In genomic region chr3:32708368-32709231, GRCm38 (mm10) we compare ENCODE assay signal across 8 mouse cellular contexts. TPM values are rescaled to one million over a fixed set of nuclear protein-coding genes. Genes with fewer than 3 reads are reported as not detected.
DNase-seq lines count a peak whose midpoint lies in the region; ATAC-seq and TF ChIP-seq lines count a peak whose summit lies in the region.

No protein-coding gene starts in this region.

- peak overlapping the region; percentile 95 for H3K4me3 ChIP-seq in bone marrow, adult 2 months (replicated peaks; ENCODE audit: control insufficient read depth, low read depth, low read length)
- peak overlapping the region; percentile 96 for H3K4me3 ChIP-seq in embryonic facial prominence, embryonic 15.5 days (replicated peaks)
- peak overlapping the region; percentile 92 for H3K4me3 ChIP-seq in limb, embryonic 14.5 days (replicated peaks; ENCODE audit: low read length)
- H3K4me3 ChIP-seq in midbrain, postnatal 0 days (ENCODE audit: low read depth, low read length): peak overlapping the region; percentile 59

- H3K27me3 ChIP-seq in embryonic facial prominence, embryonic 15.5 days: no peaks in the 10 kb centered on the region
- no peaks in the 10 kb centered on the region for H3K27me3 ChIP-seq in limb, embryonic 14.5 days (ENCODE audit: control insufficient read depth, insufficient read depth, low read length)
- no peaks in the 10 kb centered on the region for H3K27me3 ChIP-seq in midbrain, postnatal 0 days (ENCODE audit: insufficient read depth, low read length)

- WGBS in bone marrow, adult 2 months: under 1% methylated on average over 90 of the region's 90 CpGs
- WGBS in embryonic facial prominence, embryonic 15.5 days: under 1% methylated on average over 87 of the region's 90 CpGs
- under 1% methylated on average over 78 of the region's 90 CpGs for WGBS in limb, embryonic 14.5 days
- WGBS in midbrain, postnatal 0 days: under 1% methylated on average over 80 of the region's 90 CpGs

- peaks cover 21% of the 10 kb centered on the region for H3K36me3 ChIP-seq in embryonic facial prominence, embryonic 15.5 days
- H3K36me3 ChIP-seq in limb, embryonic 14.5 days (ENCODE audit: control insufficient read depth, insufficient read depth, low read length): peaks cover 23% of the 10 kb centered on the region
- H3K36me3 ChIP-seq in midbrain, postnatal 0 days (ENCODE audit: insufficient read depth, low read length): peaks cover 10% of the 10 kb centered on the region

- DNase-seq in 416B (ENCODE audit: low read depth): peak; percentile 100
- peak; percentile 97 for DNase-seq in heart, adult 8-10 months (ENCODE audit: low spot score)
- peak; percentile 98 for DNase-seq in kidney, adult 9 months
- DNase-seq in limb, embryonic 14.5 days (ENCODE audit: low spot score): peak; percentile 99
- peak; percentile 99 for DNase-seq in midbrain, postnatal 0 days (ENCODE audit: low spot score)
- peak; percentile 98 to 99 for DNase-seq in spleen, postnatal 14 days (ENCODE audit: low spot score in 2 of 2)

- H3K9me3 ChIP-seq in embryonic facial prominence, embryonic 15.5 days (replicated peaks): no peaks in the 10 kb centered on the region
- no peaks in the 10 kb centered on the region for H3K9me3 ChIP-seq in limb, embryonic 14.5 days (ENCODE audit: control insufficient read depth, low read length)
- no peaks in the 10 kb centered on the region for H3K9me3 ChIP-seq in midbrain, postnatal 0 days (ENCODE audit: low read length)

- peak; percentile 100 for ATAC-seq in embryonic facial prominence, embryonic 15.5 days (ENCODE audit: insufficient number of reproducible peaks, low FRiP score, low TSS enrichment, low read depth)
- peak; percentile 100 for ATAC-seq in limb, embryonic 14.5 days (ENCODE audit: low FRiP score, low read depth)
- peak; percentile 100 for ATAC-seq in midbrain, postnatal 0 days (ENCODE audit: low FRiP score)

- TF ChIP-seq POLR2A in bone marrow, adult 2 months (IDR thresholded peaks at IDR 0.05; ENCODE audit: borderline replicate concordance, control insufficient read depth, low read depth, low read length): peak; percentile 49; the same call in 1 of the 2 replicates
- peak; percentile 49; the same call in 1 of the 2 replicates for TF ChIP-seq POLR2A in limb, embryonic 14.5 days (IDR thresholded peaks at IDR 0.05; ENCODE audit: borderline replicate concordance, extremely low read depth, insufficient read depth, insufficient read length)

- no peak for TF ChIP-seq CTCF in bone marrow, adult 2 months (IDR thresholded peaks at IDR 0.05; ENCODE audit: control insufficient read depth, insufficient read depth, low read length)
- TF ChIP-seq CTCF in midbrain, postnatal 0 days (IDR thresholded peaks at IDR 0.05): peak; percentile 45

- H3K4me1 ChIP-seq in bone marrow, adult 2 months (ENCODE audit: control insufficient read depth, insufficient read depth, low read length): no peaks in the 10 kb centered on the region
- H3K4me1 ChIP-seq in embryonic facial prominence, embryonic 15.5 days: peaks cover 10% of the 10 kb centered on the region
- peaks cover 8% of the 10 kb centered on the region; the same call in 1 of the 2 replicates for H3K4me1 ChIP-seq in limb, embryonic 14.5 days (ENCODE audit: control insufficient read depth, insufficient read depth, low read length)
- no peaks in the 10 kb centered on the region for H3K4me1 ChIP-seq in midbrain, postnatal 0 days (ENCODE audit: insufficient read depth, low read length)

- H3K9ac ChIP-seq in embryonic facial prominence, embryonic 15.5 days: peak overlapping the region; percentile 89
- peak overlapping the region; percentile 90 for H3K9ac ChIP-seq in limb, embryonic 14.5 days (ENCODE audit: low read depth, low read length, severe bottlenecking)
- peak overlapping the region; percentile 71 for H3K9ac ChIP-seq in midbrain, postnatal 0 days (replicated peaks; ENCODE audit: low read length, poor library complexity, severe bottlenecking)

- peak overlapping the region; percentile 66 for H3K4me2 ChIP-seq in embryonic facial prominence, embryonic 15.5 days (replicated peaks)
- H3K4me2 ChIP-seq in limb, embryonic 14.5 days (replicated peaks; ENCODE audit: low read depth, low read length, severe bottlenecking): peak overlapping the region; percentile 79
- peak overlapping the region; percentile 71 for H3K4me2 ChIP-seq in midbrain, postnatal 0 days (ENCODE audit: low read depth, low read length, poor library complexity, severe bottlenecking)

- peak overlapping the region; percentile 88 for H3K27ac ChIP-seq in bone marrow, adult 2 months (ENCODE audit: control insufficient read depth, insufficient read depth, low read depth, low read length, poor library complexity)
- peak overlapping the region; percentile 91 for H3K27ac ChIP-seq in embryonic facial prominence, embryonic 15.5 days (replicated peaks)
- H3K27ac ChIP-seq in limb, embryonic 14.5 days (replicated peaks; ENCODE audit: low read depth, low read length): peak overlapping the region; percentile 85
- peak overlapping the region; percentile 80 for H3K27ac ChIP-seq in midbrain, postnatal 0 days (ENCODE audit: low read depth, low read length)

RNA-seq across cellular contexts. Expression of gene Actl6a, which starts 2.5 kb away (rescaled TPM):
- 62.6 and 65.0 TPM in 2 replicates for polyA plus RNA-seq in bone marrow, adult 2 months (2011; ENCODE audit: insufficient read depth, insufficient read length, low replicate concordance, missing spikeins)
- polyA plus RNA-seq in embryonic facial prominence, embryonic 15.5 days (2015; fragmentation: Nextera tagmentation; extraction: Ambion mirVana): 121 and 128 TPM in 2 replicates
- total RNA-seq in heart, adult 8-10 months (2022): 10 to 100 TPM; 17.3 to 26.9 (median 20.3) TPM
- 62.4 and 67.9 TPM in 2 replicates for polyA plus RNA-seq in limb, embryonic 14.5 days (2012; rRNA removed)
- 124 and 135 TPM in 2 replicates for polyA plus RNA-seq in limb, embryonic 14.5 days (2014; fragmentation: Nextera tagmentation; extraction: Ambion mirVana)
- total RNA-seq in midbrain, postnatal 0 days (2014; rRNA removed): 17.5 and 39.0 TPM in 2 replicates
- 38.0 and 39.3 TPM in 2 replicates for polyA plus RNA-seq in midbrain, postnatal 0 days (2015; fragmentation: Nextera tagmentation; extraction: Ambion mirVana)

RNA-seq across cellular contexts. Expression of gene Ndufb5, which starts 28.2 kb away (rescaled TPM):
- 41.2 and 89.4 TPM in 2 replicates for polyA plus RNA-seq in bone marrow, adult 2 months (2011; ENCODE audit: insufficient read depth, insufficient read length, low replicate concordance, missing spikeins)
- 276 and 296 TPM in 2 replicates for polyA plus RNA-seq in embryonic facial prominence, embryonic 15.5 days (2015; fragmentation: Nextera tagmentation; extraction: Ambion mirVana)
- 100 to 1,000 TPM; 836 to 865 (median 854) TPM for total RNA-seq in heart, adult 8-10 months (2022)
- 229 and 243 TPM in 2 replicates for polyA plus RNA-seq in limb, embryonic 14.5 days (2012; rRNA removed)
- 326 and 330 TPM in 2 replicates for polyA plus RNA-seq in limb, embryonic 14.5 days (2014; fragmentation: Nextera tagmentation; extraction: Ambion mirVana)
- total RNA-seq in midbrain, postnatal 0 days (2014; rRNA removed): 442 and 559 TPM in 2 replicates
- polyA plus RNA-seq in midbrain, postnatal 0 days (2015; fragmentation: Nextera tagmentation; extraction: Ambion mirVana): 354 and 359 TPM in 2 replicates

RNA-seq across cellular contexts. Expression of gene Mrpl47, which starts 28.8 kb away (rescaled TPM):
- 12.5 and 38.7 TPM in 2 replicates for polyA plus RNA-seq in bone marrow, adult 2 months (2011; ENCODE audit: insufficient read depth, insufficient read length, low replicate concordance, missing spikeins)
- 24.8 and 25.1 TPM in 2 replicates for polyA plus RNA-seq in embryonic facial prominence, embryonic 15.5 days (2015; fragmentation: Nextera tagmentation; extraction: Ambion mirVana)
- total RNA-seq in heart, adult 8-10 months (2022): 10 to 100 TPM; 30.1 to 41.5 (median 36.4) TPM
- polyA plus RNA-seq in limb, embryonic 14.5 days (2012; rRNA removed): 7.8 and 15.4 TPM in 2 replicates
- 31.3 and 33.2 TPM in 2 replicates for polyA plus RNA-seq in limb, embryonic 14.5 days (2014; fragmentation: Nextera tagmentation; extraction: Ambion mirVana)
- 10.4 and 20.4 TPM in 2 replicates for total RNA-seq in midbrain, postnatal 0 days (2014; rRNA removed)
- polyA plus RNA-seq in midbrain, postnatal 0 days (2015; fragmentation: Nextera tagmentation; extraction: Ambion mirVana): 25.4 and 30.7 TPM in 2 replicates

Comparison
In these comparisons a context has a peak if more than half of its experiments do, and no peak if none do; other contexts are left out.
1. Peak in every context shown above with its lines: DNase-seq, ATAC-seq, H3K4me3 ChIP-seq and H3K27ac ChIP-seq.